Mouse (Mus musculus): ENCODE results near the gene Disp2.

The Disp2 gene

GRCm38 (mm10) chr2:118841186-118841585 is 61.7 kb downstream of the Disp2 start:
- DNase-seq (ENCODE audit: low spot score in 2 of 2), result no peak

- peak; percentile 40 to 75 for DNase-seq (ENCODE audit: low spot score in 2 of 2)
Measured at GRCm38 (mm10) chr2:118841774-118842173, 62.3 kb downstream of the Disp2 start.

- no peak for DNase-seq (ENCODE audit: low spot score in 2 of 2)
Measured at GRCm38 (mm10) chr2:118844427-118844826, 64.9 kb downstream of the Disp2 start.

GRCm38 (mm10) chr2:118846246-118846645 is 66.7 kb downstream of the Disp2 start:
- DNase-seq (ENCODE audit: low spot score in 2 of 2), result peak in 1 of 2 experiments; percentile 61

GRCm38 (mm10) chr2:118851756-118852155 is 72.2 kb downstream of the Disp2 start:
- no peak for DNase-seq (ENCODE audit: low spot score in 2 of 2)
